ENCODE assay signal across 23 mouse cellular contexts in the genomic region with DNA sequence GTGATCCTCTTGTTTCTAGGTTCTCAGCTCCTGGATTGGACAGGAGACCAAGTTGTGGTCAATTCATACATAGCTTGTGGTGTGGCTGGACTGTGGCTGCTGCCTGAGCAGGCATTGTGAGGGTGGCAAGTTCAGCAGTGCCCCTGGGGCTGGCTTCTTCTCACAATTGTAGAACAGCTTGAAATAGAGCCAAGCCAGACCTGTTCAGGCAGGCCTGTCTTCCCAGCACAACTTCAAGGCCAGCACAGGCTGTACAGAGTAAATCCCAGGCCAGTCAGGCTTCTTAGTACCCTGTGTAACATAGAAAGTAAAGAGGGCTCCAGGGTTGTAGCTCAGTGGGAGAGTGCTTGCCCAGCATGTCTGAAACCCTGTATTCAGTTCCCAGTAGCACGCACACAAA. TPM values are rescaled to one million over a fixed set of nuclear protein-coding genes. Genes with fewer than 3 reads are reported as not detected.
DNase-seq lines count a peak whose midpoint lies in the region; ATAC-seq and TF ChIP-seq lines count a peak whose summit lies in the region.
"Had no signal": no experiment of that assay in that cellular context is flagged by ENCODE, and none has a peak within 500 bp of the region (broad histone marks: within the 10 kb centered on the region; RNA-seq: fewer than 3 reads in every experiment).

No protein-coding gene starts in this region.

- H3K27ac ChIP-seq in layer of hippocampus, adult 2 months, result 0 out of 2 replicates have a peak overlapping the region, but pooled peaks have one; percentile 15
- peak overlapping the region; percentile 31 for H3K27ac ChIP-seq in stomach, embryonic 15.5 days
- no peak overlapping the region for H3K27ac ChIP-seq in midbrain, embryonic 11.5 days (ENCODE audit: low read depth, low read length)
- H3K27ac ChIP-seq: forebrain, embryonic 15.5 days; gastrocnemius, adult 2 months; kidney, embryonic 15.5 days; limb, embryonic 12.5 days; midbrain, embryonic 15.5 days had no signal

- no peak overlapping the region for H3K9ac ChIP-seq in stomach, embryonic 15.5 days
- H3K9ac ChIP-seq in midbrain, embryonic 11.5 days (ENCODE audit: low read length), result no peak overlapping the region
- H3K9ac ChIP-seq: embryonic facial prominence, embryonic 12.5 days; forebrain, embryonic 15.5 days; kidney, embryonic 15.5 days; limb, embryonic 12.5 days; midbrain, embryonic 15.5 days had no signal

- no peak for ATAC-seq in stomach, embryonic 15.5 days (ENCODE audit: insufficient read depth, low FRiP score, low read depth)
- ATAC-seq in midbrain, embryonic 11.5 days (ENCODE audit: low FRiP score), result no peak
- ATAC-seq: forebrain, embryonic 15.5 days; midbrain, embryonic 15.5 days had no signal

- 83% methylated on average over 1 of the region's 1 CpGs for WGBS in stomach, embryonic 15.5 days
- 100% methylated on average over 1 of the region's 1 CpGs for WGBS in midbrain, embryonic 11.5 days

- no peaks in the 10 kb centered on the region for H3K4me1 ChIP-seq in stomach, embryonic 15.5 days
- H3K4me1 ChIP-seq in midbrain, embryonic 11.5 days (ENCODE audit: control insufficient read depth, insufficient read depth, low read length), result no peaks in the 10 kb centered on the region
- H3K4me1 ChIP-seq: embryonic facial prominence, embryonic 12.5 days; forebrain, embryonic 15.5 days; kidney, embryonic 15.5 days; limb, embryonic 12.5 days; midbrain, embryonic 15.5 days had no signal

- peaks cover 21% of the 10 kb centered on the region for H3K36me3 ChIP-seq in stomach, embryonic 15.5 days
- peaks cover 15% of the 10 kb centered on the region for H3K36me3 ChIP-seq in midbrain, embryonic 11.5 days (ENCODE audit: control insufficient read depth, insufficient read depth, low read length)

- H3K9me3 ChIP-seq in stomach, embryonic 15.5 days, result no peaks in the 10 kb centered on the region
- no peaks in the 10 kb centered on the region for H3K9me3 ChIP-seq in midbrain, embryonic 11.5 days (ENCODE audit: control insufficient read depth, low read length)
- H3K9me3 ChIP-seq: embryonic facial prominence, embryonic 12.5 days; forebrain, embryonic 15.5 days; kidney, embryonic 15.5 days; limb, embryonic 12.5 days; midbrain, embryonic 15.5 days had no signal

- no peak overlapping the region for H3K4me2 ChIP-seq in stomach, embryonic 15.5 days
- H3K4me2 ChIP-seq in midbrain, embryonic 11.5 days, result no peak overlapping the region
- H3K4me2 ChIP-seq: embryonic facial prominence, embryonic 12.5 days; forebrain, embryonic 15.5 days; kidney, embryonic 15.5 days; limb, embryonic 12.5 days; midbrain, embryonic 15.5 days had no signal

- no peak for TF ChIP-seq CTCF in layer of hippocampus, adult 2 months (conservative IDR thresholded peaks at IDR 0.05)

- no peak overlapping the region for H3K4me3 ChIP-seq in layer of hippocampus, adult 2 months
- H3K4me3 ChIP-seq in stomach, embryonic 15.5 days (replicated peaks), result no peak overlapping the region
- H3K4me3 ChIP-seq in midbrain, embryonic 11.5 days (ENCODE audit: low read depth, low read length), result no peak overlapping the region
- H3K4me3 ChIP-seq: embryonic facial prominence, embryonic 12.5 days; forebrain, embryonic 15.5 days; gastrocnemius, adult 2 months; kidney, embryonic 15.5 days; limb, embryonic 12.5 days; midbrain, embryonic 15.5 days had no signal

- peak; percentile 67 to 82 for DNase-seq in adrenal gland, adult (ENCODE audit: inconsistent age in 2 of 2, low spot score in 1 of 2)
- DNase-seq in adrenal gland, postnatal 14 days, result no peak
- DNase-seq in layer of hippocampus, adult 2 months (ENCODE audit: low spot score in 2 of 2), result no peak
- no peak for DNase-seq in layer of hippocampus, adult 11-12 months (ENCODE audit: low spot score)
- DNase-seq in adipocyte (ENCODE audit: low spot score), result peak; percentile 67
- no peak for DNase-seq in left cerebral cortex, adult 8-10 months (ENCODE audit: low spot score in 2 of 2)
- no peak for DNase-seq in midbrain, embryonic 11.5 days (ENCODE audit: low spot score, missing footprints)
- DNase-seq: adrenal gland, adult 8-10 months; cerebellum, adult 11-12 months; cerebellum, postnatal 25 days; gastrocnemius, adult 2 months; heart, adult 18-20 months; lung, postnatal 10 days; spleen, adult 18-20 months had no signal

- no peaks in the 10 kb centered on the region for H3K27me3 ChIP-seq in stomach, embryonic 15.5 days (replicated peaks)
- H3K27me3 ChIP-seq in midbrain, embryonic 11.5 days (ENCODE audit: control insufficient read depth, insufficient read depth, low read length), result no peaks in the 10 kb centered on the region
- H3K27me3 ChIP-seq: embryonic facial prominence, embryonic 12.5 days; forebrain, embryonic 15.5 days; kidney, embryonic 15.5 days; limb, embryonic 12.5 days; midbrain, embryonic 15.5 days had no signal

RNA-seq across cellular contexts. Expression of gene Hdgfl2, which starts 13.4 kb away (rescaled TPM):
- 52.5 and 60.1 TPM in 2 replicates for total RNA-seq in adrenal gland, postnatal 14 days (2021)
- 100 to 1,000 TPM; 122 to 135 TPM for total RNA-seq in layer of hippocampus, adult 2 months (2021)
- polyA plus RNA-seq in stomach, embryonic 15.5 days (2015; fragmentation: Nextera tagmentation; extraction: Ambion mirVana), result 99.9 and 103 TPM in 2 replicates
- total RNA-seq in left cerebral cortex, adult 8-10 months (2022), result 100 to 1,000 TPM in 3 of 4 experiments, 10 to 100 TPM in 1; 95.3 to 115 (median 104) TPM
- 104 and 121 TPM in 2 replicates for polyA plus RNA-seq in midbrain, embryonic 11.5 days (2014; fragmentation: Nextera tagmentation; extraction: Ambion mirVana)

RNA-seq across cellular contexts. Expression of gene Plin4, which starts 16.8 kb away (rescaled TPM):
- total RNA-seq in adrenal gland, postnatal 14 days (2021), result 76.6 and 87.5 TPM in 2 replicates
- 10 to 100 TPM in 1 of 2 experiments, 1 to 10 TPM in 1; 7.5 to 10.1 TPM for total RNA-seq in layer of hippocampus, adult 2 months (2021)
- 0.36 TPM in 2 replicates for polyA plus RNA-seq in stomach, embryonic 15.5 days (2015; fragmentation: Nextera tagmentation; extraction: Ambion mirVana)
- 10 to 100 TPM in 1 of 4 experiments, 1 to 10 TPM in 3; 4.7 to 14.9 (median 7.5) TPM for total RNA-seq in left cerebral cortex, adult 8-10 months (2022)
- 0.05 and 0.07 TPM in 2 replicates for polyA plus RNA-seq in midbrain, embryonic 11.5 days (2014; fragmentation: Nextera tagmentation; extraction: Ambion mirVana)

RNA-seq across cellular contexts. Expression of gene Ubxn6, which starts 18.0 kb away (rescaled TPM):
- 65.6 and 79.5 TPM in 2 replicates for total RNA-seq in adrenal gland, postnatal 14 days (2021)
- total RNA-seq in layer of hippocampus, adult 2 months (2021), result 10 to 100 TPM; 82.9 to 89.3 TPM
- polyA plus RNA-seq in stomach, embryonic 15.5 days (2015; fragmentation: Nextera tagmentation; extraction: Ambion mirVana), result 32.8 and 36.0 TPM in 2 replicates
- 10 to 100 TPM; 86.2 to 97.2 (median 91.5) TPM for total RNA-seq in left cerebral cortex, adult 8-10 months (2022)
- 43.2 and 48.4 TPM in 2 replicates for polyA plus RNA-seq in midbrain, embryonic 11.5 days (2014; fragmentation: Nextera tagmentation; extraction: Ambion mirVana)

RNA-seq across cellular contexts. Expression of gene Plin5, which starts 24.6 kb away (rescaled TPM):
- 91.4 and 109 TPM in 2 replicates for total RNA-seq in adrenal gland, postnatal 14 days (2021)
- total RNA-seq in layer of hippocampus, adult 2 months (2021), result under 1 TPM; 0.54 to 0.76 TPM
- 0.42 and 0.59 TPM in 2 replicates for polyA plus RNA-seq in stomach, embryonic 15.5 days (2015; fragmentation: Nextera tagmentation; extraction: Ambion mirVana)
- under 1 TPM; 0.81 to 0.96 (median 0.93) TPM for total RNA-seq in left cerebral cortex, adult 8-10 months (2022)
- 0.07 TPM in 1 of 2 replicates, not detected in the other for polyA plus RNA-seq in midbrain, embryonic 11.5 days (2014; fragmentation: Nextera tagmentation; extraction: Ambion mirVana)
- total RNA-seq: MEL had no signal

RNA-seq across cellular contexts. Expression of gene Lrg1, which starts 29.0 kb away (rescaled TPM):
- 58.3 and 63.2 TPM in 2 replicates for total RNA-seq in adrenal gland, postnatal 14 days (2021)
- total RNA-seq in layer of hippocampus, adult 2 months (2021), result 1 to 10 TPM in 1 of 2 experiments, under 1 TPM in 1; 0.77 to 1.6 TPM
- polyA plus RNA-seq in stomach, embryonic 15.5 days (2015; fragmentation: Nextera tagmentation; extraction: Ambion mirVana), result 0.52 and 1.6 TPM in 2 replicates
- 1 to 10 TPM; 1.5 to 3.4 (median 2.0) TPM for total RNA-seq in left cerebral cortex, adult 8-10 months (2022)
- 0.15 TPM in 1 of 2 replicates, not detected in the other for polyA plus RNA-seq in midbrain, embryonic 11.5 days (2014; fragmentation: Nextera tagmentation; extraction: Ambion mirVana)
- total RNA-seq: MEL had no signal
- polyA plus RNA-seq: hindbrain, embryonic 11.5 days; intestine, embryonic 14.5 days; limb, embryonic 12.5 days had no signal

Comparison
In these comparisons a context has a peak if more than half of its experiments do, and no peak if none do; other contexts are left out.
1. DNase-seq: peak in adrenal gland, adult (2 of 2) and adipocyte (single experiment); none in adrenal gland, postnatal 14 days (single experiment), layer of hippocampus, adult 2 months (0 of 2), layer of hippocampus, adult 11-12 months (single experiment), left cerebral cortex, adult 8-10 months (0 of 2) and midbrain, embryonic 11.5 days (single experiment).